Mouse (Mus musculus) frontal cortex, postnatal 10 days (tissue): Measurements from ENCODE around the gene Olfr952.

Experiments
- DNase-seq, 2 experiments: peaks; one replicate each; pipeline ENCODE4 v3.0.0; 2022; ENCODE audit warnings: low spot score in 2 of 2, mixed read lengths in 1 of 2

The Olfr952 gene

DNA sequence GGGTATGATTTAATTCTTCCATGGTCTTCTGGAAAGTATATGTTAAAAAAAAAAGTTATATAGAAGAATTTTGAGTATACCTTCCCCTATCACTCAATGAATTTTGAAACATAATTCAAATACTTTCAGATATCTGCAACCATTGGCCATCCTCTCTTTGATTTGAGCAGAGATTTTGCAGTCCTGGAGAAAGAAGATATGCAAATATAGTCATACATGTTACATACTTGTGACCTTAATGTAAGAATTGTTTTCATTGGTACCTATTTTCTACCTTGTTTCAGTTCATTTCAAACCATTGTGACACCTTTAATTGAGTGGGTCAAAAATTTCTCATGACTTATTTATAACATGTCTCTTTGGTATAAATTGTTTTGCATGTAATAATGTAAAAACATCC, at the start of gene Olfr952:
Gene Olfr952, minus strand, starts transcription at position 101 of the 400 bp plus-strand sequence.
- no peak for DNase-seq

DNA sequence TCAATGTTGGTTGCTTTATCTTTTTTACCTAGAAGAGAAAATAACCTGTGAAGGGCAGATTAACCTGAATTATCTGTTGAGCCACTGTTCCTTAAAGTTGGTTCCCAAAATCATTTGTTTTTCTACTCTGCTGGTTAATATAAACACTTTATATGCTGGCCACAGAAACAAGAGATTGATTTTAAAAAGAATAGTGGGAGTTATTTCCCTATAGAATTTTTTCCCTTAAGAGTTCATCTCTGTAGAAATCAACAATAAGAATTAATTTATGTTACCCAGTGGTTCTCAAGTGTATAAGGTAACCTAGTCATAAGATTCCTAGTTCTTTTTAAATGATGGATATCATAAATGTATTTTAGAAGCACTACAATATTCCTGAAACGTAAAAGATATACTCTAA, 44.9 kb upstream of the Olfr952 start, which contains the start of gene Olfr955:
Gene Olfr955, minus strand, starts transcription at position 101 of the 400 bp plus-strand sequence.
- DNase-seq, result no peak

DNA sequence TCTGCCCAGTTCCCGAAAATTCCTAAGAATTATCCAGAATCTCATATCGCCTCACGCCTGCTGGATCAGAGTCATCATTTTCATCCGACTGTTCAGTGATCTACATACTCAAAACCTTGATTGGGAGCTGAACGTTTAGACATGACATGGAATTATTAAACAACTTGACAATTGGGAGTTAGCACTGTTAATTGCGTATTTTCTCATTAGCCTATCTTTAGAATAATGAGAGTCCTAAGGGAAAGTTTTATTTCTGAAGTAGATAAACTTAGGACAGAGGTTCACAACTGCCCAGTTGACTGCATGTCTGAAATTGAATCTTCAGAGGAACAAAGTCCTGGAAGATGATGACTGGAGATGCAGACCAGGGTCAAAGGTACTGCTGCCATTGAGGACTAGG, 29.5 kb upstream of the Olfr952 start, which contains the start of gene Olfr954:
Gene Olfr954, plus strand, starts transcription at position 301 of the 400 bp plus-strand sequence.
- no peak for DNase-seq

DNA sequence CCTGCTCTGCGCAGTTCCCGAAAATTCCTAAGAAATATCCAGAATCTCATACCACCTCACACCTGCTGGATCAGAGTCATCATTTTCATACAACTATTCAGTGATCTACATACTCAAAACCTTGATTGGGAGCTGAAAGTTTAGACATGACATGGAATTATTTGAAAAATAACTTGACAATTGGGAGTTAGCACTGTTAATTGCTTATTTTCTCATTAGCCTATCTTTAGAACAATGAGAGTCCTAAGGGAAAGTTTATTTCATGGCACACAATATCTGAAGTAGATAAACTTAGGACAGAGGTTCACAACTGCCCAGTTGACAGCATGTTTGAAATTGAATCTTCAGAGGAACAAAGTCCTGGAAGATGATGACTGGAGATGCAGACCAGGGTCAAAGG, 39.8 kb downstream of the Olfr952 start, which contains the start of gene Olfr951:
Gene Olfr951, plus strand, starts transcription at position 301 of the 400 bp plus-strand sequence.
- no peak for DNase-seq
